In genomic region chr6:113890858-113891213, GRCm38 (mm10) we compare ENCODE assay signal across 8 mouse cellular contexts.
A peak's percentile ranks its signal among the peaks of the same experiment; 100 is the strongest.
DNase-seq lines count a peak whose midpoint lies in the region; ATAC-seq and TF ChIP-seq lines count a peak whose summit lies in the region.

No protein-coding gene starts in this region.

- H3K27me3 ChIP-seq in lung, postnatal 0 days (replicated peaks; ENCODE audit: insufficient read depth, low read length): peaks cover 23% of the 10 kb centered on the region
- H3K27me3 ChIP-seq in limb, embryonic 15.5 days: peaks cover 69% of the 10 kb centered on the region
- peaks cover 34% of the 10 kb centered on the region for H3K27me3 ChIP-seq in stomach, embryonic 16.5 days (ENCODE audit: control insufficient read depth, insufficient read depth, low read length)

- WGBS in lung, postnatal 0 days: 5% methylated on average over 10 of the region's 10 CpGs
- WGBS in limb, embryonic 15.5 days: 2% methylated on average over 10 of the region's 10 CpGs
- WGBS in stomach, embryonic 16.5 days: under 1% methylated on average over 10 of the region's 10 CpGs

- intact Hi-C loops in left cerebral cortex, postnatal 36 days (cut with DNase I): loop anchor here (5.0 kb wide), 1 partner anchor 151 kb away; the partner anchor contains the start of gene Atp2b2

- no peak for TF ChIP-seq CTCF in lung, postnatal 0 days (IDR thresholded peaks at IDR 0.05)

- no peaks in the 10 kb centered on the region for H3K4me1 ChIP-seq in lung, postnatal 0 days (ENCODE audit: insufficient read depth, low read depth, low read length)
- peaks cover 8% of the 10 kb centered on the region; the same call in 1 of the 2 replicates for H3K4me1 ChIP-seq in limb, embryonic 15.5 days
- H3K4me1 ChIP-seq in stomach, embryonic 16.5 days (ENCODE audit: control insufficient read depth, insufficient read depth, low read length): no peaks in the 10 kb centered on the region

- no peak overlapping the region for H3K9ac ChIP-seq in lung, postnatal 0 days (replicated peaks; ENCODE audit: low read depth)
- no peak overlapping the region for H3K9ac ChIP-seq in limb, embryonic 15.5 days
- peak overlapping the region; percentile 6; the same call in 1 of the 2 replicates for H3K9ac ChIP-seq in stomach, embryonic 16.5 days (ENCODE audit: low read length)

- H3K9me3 ChIP-seq in lung, postnatal 0 days (ENCODE audit: low read length): no peaks in the 10 kb centered on the region
- no peaks in the 10 kb centered on the region for H3K9me3 ChIP-seq in limb, embryonic 15.5 days
- no peaks in the 10 kb centered on the region for H3K9me3 ChIP-seq in stomach, embryonic 16.5 days (replicated peaks; ENCODE audit: control insufficient read depth, low read length)

- no peaks in the 10 kb centered on the region for H3K36me3 ChIP-seq in lung, postnatal 0 days (ENCODE audit: insufficient read depth, low read length)
- H3K36me3 ChIP-seq in limb, embryonic 15.5 days: no peaks in the 10 kb centered on the region
- H3K36me3 ChIP-seq in stomach, embryonic 16.5 days (ENCODE audit: control insufficient read depth, insufficient read depth, low read length): no peaks in the 10 kb centered on the region

- peak; percentile 73 for DNase-seq in cerebellum, adult 9-11 months
- DNase-seq in cerebellum, adult 11-12 months: no peak
- DNase-seq in lung, postnatal 0 days (ENCODE audit: low spot score): no peak
- DNase-seq in lung, postnatal 36 days: no peak
- DNase-seq in cerebellum, postnatal 36 days: no peak
- DNase-seq in left cerebral cortex, postnatal 36 days (ENCODE audit: low spot score in 2 of 2): no peak

- TF ChIP-seq EP300 in lung, postnatal 0 days (IDR thresholded peaks at IDR 0.05): no peak

- H3K4me2 ChIP-seq in lung, postnatal 0 days (replicated peaks; ENCODE audit: low read depth, low read length): peak overlapping the region; percentile 42
- H3K4me2 ChIP-seq in limb, embryonic 15.5 days: peak overlapping the region; percentile 54
- peak overlapping the region; percentile 51 for H3K4me2 ChIP-seq in stomach, embryonic 16.5 days (ENCODE audit: low read depth, low read length)

- H3K27ac ChIP-seq in lung, postnatal 0 days (ENCODE audit: low read length): no peak overlapping the region
- H3K27ac ChIP-seq in limb, embryonic 15.5 days: no peak overlapping the region
- H3K27ac ChIP-seq in stomach, embryonic 16.5 days (ENCODE audit: low read length): no peak overlapping the region

- no peak for ATAC-seq in lung, postnatal 0 days
- ATAC-seq in limb, embryonic 15.5 days (ENCODE audit: insufficient number of reproducible peaks, low FRiP score, low TSS enrichment, low read depth): no peak
- ATAC-seq in stomach, embryonic 16.5 days (ENCODE audit: insufficient read depth, low FRiP score): no peak

- peak overlapping the region; percentile 24; the same call in 1 of the 2 replicates for H3K4me3 ChIP-seq in lung, postnatal 0 days (ENCODE audit: low read depth, low read length)
- peak overlapping the region; percentile 33 for H3K4me3 ChIP-seq in limb, embryonic 15.5 days
- peak overlapping the region; percentile 34 for H3K4me3 ChIP-seq in stomach, embryonic 16.5 days (replicated peaks; ENCODE audit: low read length)
